Mouse (Mus musculus) right cerebral cortex, postnatal 25 days (tissue): ENCODE results near the gene Ptprb.
A peak's percentile ranks its signal among the peaks of the same experiment; 100 is the strongest.

Experiments used
- DNase-seq: peaks from one replicate; pipeline ENCODE4 v3.0.0; 2022

Gene Ptprb

DNA sequence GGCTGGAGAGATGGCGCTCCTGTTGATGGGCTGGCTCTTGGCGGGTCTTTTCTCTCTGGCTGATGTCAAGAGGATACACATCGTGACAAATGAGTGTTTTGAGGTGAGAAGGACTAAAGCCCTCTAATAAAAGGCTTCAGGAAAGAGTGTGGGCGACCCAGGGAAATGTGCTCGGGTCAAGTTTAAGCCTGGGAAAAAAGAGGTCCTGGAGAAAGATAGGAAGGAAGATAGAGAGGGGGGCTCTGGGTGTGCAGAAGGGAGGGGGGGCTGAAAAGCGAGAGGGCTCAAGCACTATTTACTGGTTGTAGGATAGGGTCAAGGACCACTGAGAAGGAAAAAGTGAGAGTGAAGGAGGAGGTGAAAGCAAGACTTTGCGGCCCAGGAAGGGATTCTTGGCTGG, 25.5 kb downstream of the Ptprb start:
- DNase-seq = no peak

- no peak for DNase-seq
These were observed 25.9 kb downstream of the Ptprb start for GRCm38 (mm10) chr10:116301258-116301657.

DNA sequence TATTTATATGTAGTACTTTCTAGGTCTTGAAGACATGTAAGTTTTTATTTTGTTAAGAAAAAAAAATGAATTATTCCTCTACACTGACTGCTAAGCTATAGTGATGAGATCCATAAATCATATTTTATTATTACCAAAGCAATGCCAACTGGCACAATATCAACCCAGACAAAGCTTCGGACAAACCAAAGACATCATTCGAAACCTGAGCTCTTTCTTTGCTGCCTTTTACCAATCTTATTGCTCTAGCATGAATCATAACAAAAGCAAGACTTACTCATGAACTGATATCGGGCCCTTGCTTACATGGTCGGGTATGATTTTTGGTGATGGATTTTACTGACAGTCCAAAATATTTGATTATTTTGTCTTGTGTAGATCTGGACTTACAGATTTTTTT, 29.0 kb downstream of the Ptprb start:
- no peak for DNase-seq

- DNase-seq = no peak
These were observed 34.1 kb downstream of the Ptprb start for GRCm38 (mm10) chr10:116309460-116309859.

- DNase-seq = no peak
These were observed 35.3 kb downstream of the Ptprb start for GRCm38 (mm10) chr10:116310516-116311210.

GRCm38 (mm10) chr10:116319246-116319645, 43.9 kb downstream of the Ptprb start:
- DNase-seq = peak; percentile 69

GRCm38 (mm10) chr10:116329086-116329485, 53.8 kb downstream of the Ptprb start:
- no peak for DNase-seq

DNA sequence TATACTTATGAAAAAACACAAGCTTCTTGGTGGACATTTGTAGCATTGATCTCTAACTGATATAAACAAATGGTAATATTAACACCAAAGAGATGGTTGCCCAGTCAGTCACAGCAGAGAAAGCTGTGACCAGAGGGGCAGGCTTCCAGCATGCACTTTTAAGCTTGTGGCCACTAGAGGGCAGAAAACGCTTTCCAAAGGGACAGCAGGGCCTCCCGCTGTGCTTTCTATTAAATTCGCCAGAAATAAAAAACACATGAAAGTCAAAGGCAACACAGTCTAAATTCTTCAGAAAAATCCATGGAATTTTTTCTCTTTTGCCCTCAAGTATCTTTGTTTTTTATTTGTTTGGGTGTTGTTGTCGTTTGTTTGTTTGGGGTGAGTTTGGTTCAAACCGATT, 55.1 kb downstream of the Ptprb start:
- DNase-seq = peak; percentile 69

DNA sequence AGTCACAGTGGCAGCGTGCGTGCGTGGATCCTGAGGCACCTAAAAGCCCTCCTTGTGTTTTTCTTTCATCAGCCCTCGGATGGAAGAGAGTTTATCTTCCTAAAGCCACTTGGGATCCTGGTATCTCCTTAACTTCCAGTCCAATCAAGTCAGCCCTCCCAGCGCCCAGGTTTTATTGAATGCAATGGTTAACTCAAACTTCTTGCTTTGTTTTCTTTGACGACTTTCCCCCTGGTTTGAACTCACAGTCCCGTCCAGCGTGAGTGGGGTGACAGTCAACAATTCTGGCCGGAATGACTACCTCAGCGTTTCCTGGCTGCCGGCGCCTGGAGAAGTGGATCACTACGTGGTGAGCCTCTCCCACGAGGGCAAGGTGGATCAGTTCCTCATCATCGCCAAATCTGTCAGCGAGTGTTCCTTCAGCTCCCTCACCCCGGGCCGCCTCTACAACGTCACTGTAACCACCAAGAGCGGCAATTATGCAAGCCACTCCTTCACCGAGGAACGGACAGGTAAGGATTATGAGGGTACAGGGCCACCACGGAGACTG, 55.7 kb downstream of the Ptprb start:
- no peak for DNase-seq

DNA sequence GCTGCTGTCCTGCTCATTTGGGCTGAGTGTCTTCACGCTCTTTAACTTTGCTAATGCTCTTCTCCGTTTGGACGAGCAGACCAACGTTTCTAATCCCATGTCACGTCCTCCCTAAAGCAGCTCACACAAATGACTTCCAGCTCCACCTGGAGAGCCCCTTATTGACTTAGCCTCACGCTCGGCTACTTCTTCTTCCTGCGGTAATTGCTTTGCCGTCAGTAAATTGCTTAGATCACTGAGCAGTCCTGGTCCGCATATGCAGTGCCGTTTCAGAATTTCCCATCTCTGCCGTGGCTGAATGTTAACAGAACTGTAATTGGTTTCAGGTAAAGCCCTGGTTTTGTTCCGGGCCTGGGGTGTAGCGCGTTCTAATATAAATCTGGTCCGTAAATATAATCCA, 58.3 kb downstream of the Ptprb start:
- DNase-seq = no peak

DNA sequence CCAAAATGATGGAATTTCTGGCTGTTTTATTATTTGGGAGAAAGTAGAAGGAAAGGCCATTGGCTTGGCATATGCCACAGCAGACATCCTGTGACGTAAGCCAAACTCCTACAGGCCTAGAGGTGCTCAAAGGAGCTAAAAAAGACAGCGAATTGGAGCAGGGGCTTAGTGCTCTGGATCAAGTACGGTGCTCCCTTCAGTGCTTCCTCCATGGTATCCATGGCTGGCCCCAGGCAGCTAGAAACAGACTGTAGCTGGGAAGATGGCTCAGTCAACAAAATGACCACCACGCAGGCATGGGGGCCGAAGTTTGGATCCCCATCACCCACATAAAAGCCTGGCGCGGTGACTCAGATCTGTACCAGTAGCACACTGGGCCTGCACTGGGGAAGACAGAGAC, 58.8 kb downstream of the Ptprb start:
- DNase-seq = no peak

GRCm38 (mm10) chr10:116335328-116335727, 60.0 kb downstream of the Ptprb start:
- DNase-seq = no peak

DNA sequence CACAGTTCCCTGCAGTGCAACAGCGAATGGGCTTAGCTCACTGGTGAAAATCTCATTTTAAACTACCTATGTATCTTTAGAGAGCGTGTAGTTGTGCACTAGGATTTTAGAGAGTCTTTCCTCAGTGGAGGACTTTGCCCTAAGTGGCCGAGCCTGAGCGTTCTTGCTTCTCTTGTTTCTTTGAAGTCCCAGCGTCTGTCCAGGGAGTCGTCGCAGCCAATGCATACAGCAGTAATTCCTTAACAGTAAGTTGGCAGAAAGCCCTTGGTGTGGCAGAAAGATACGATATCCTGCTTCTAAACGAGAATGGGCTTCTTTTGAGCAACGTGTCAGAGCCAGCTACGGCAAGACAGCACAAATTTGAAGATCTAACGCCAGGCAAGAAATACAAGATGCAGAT, 65.9 kb downstream of the Ptprb start:
- DNase-seq = no peak

- DNase-seq = no peak
These were observed 71.4 kb downstream of the Ptprb start for GRCm38 (mm10) chr10:116346618-116347184.

DNA sequence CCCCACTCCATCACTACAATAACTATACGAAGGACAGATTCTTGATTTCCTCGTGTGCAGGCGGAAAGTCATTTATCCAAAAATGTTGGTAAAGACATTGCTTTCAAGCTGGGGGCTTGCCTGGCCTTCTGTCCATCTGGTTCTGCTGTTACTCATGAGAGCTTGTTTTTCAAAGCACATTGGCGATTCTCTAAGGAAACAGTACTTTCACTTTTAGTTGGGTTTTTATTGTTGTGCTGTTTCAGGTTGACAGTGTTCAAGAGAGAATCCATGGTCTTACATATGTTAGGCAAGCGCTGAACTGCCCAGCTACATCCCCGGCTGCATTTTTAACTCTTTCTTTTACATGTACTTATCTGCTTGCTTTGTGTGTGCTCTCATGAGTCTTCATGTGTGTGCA, 73.7 kb downstream of the Ptprb start:
- no peak for DNase-seq

GRCm38 (mm10) chr10:116350532-116350931, 75.2 kb downstream of the Ptprb start:
- no peak for DNase-seq

DNA sequence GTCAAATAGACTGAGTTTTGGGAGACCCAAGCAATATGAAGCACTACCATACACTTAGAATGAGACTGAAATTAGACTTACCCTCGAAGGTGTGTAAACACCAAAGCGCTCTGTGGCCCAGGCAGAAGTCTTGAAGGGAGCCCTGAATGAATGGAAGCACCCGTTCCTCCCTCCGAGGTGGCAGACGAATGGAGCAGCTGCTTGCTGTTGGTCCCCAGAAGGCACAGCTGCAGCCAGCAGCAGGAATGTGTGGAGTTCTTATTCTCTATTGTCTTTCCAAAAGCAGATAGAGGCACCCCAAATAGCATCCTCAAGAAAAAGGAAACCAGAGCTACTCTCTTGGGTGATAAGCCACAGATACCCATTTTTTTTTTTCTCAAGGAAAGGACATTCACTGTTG, 79.0 kb downstream of the Ptprb start:
- no peak for DNase-seq

DNA sequence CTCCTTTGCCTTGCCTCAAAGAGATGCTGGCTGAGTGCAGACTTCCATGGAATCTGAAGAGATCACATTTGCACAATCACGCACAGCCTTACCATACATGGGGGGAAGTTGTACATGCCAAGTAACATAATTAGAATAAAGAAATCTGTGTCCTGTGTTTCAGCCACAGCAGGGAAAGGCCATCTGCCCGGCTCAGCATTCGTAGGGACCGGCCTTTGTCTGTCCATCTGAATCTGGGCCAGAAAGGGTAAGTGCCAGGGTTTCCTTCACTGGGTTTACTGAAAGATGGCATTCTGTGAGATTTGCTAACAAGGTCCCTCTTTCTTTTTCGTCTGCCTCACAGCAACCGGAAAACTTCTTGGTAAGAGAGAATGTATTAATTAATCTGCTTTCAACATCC, 86.9 kb downstream of the Ptprb start:
- DNase-seq = peak; percentile 19

DNA sequence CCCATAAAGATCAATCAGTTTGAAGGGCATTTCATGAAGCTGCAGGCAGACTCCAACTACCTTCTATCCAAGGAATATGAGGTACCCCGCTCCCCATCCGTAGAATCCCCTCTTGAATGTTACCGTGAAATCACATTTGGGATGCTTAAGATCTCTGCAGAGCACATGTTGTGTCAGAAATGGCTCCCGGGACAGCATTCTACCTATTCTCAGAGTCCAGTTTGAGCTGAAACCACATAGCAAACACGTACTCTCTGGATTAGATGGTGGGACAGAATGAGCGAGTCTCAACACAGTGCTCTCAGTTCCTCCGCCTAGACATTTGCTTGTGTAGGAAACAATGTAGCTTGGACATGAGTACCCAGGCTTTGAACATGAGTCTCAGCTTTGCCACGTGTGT, 87.3 kb downstream of the Ptprb start:
- DNase-seq = no peak

DNA sequence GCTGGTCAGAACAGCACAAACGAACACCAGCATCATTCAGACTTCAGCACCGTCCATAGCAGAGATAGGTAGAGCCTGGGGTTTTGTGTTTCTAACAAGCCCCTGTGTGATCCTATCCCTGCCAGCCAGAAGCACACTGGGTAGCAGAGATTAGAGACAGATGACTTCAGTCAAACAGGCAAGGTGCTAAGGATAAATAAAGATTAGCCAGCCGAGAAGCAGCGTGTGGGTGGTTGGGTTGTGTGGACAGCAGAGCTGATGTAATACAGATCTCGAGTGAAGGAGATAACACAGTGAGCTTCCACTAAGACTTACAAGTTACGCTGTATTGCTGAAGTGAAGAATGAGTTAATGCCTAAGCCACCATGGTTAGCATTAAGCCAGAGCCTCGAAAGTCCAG, 89.4 kb downstream of the Ptprb start:
- no peak for DNase-seq

DNA sequence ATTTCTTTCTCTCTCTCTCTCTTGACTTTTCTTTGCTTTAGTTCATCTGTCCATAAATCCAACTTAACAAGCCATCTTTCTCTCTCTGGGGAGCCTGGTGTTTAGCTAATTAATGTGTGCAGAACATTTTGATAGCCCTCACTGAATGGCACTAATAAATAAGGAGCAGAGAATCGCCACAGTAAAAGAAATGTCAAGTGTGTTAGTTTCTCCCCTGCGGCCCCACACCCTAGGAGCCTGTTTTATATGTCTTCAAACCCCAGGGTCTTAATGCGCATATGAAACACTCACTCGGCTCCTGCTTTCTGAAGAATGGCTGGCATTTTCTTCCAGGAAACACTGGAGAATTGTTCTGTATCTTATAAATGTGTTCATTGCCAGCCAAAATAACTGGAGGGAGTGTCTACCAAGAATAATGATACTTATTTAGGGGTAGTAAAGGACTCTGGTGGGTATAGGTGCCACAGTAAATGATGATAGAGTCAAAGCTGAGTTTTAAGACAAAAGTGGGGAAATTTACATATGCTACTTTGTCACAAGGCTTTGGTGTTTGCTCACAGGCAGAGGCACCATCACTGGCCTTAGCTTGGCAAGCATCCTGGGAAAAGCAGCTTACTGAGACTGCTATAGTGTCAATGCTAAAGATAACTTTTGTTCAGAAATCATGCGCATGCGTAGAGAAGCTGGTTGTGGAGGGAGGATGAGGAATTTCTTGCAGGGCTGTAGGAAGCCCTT, 95.8 kb downstream of the Ptprb start:
- DNase-seq = no peak

GRCm38 (mm10) chr10:116374111-116374510, 98.8 kb downstream of the Ptprb start:
- DNase-seq = no peak

GRCm38 (mm10) chr10:116376853-116377252, 101.5 kb downstream of the Ptprb start:
- DNase-seq = no peak
